Mouse (Mus musculus) forebrain, embryonic 16.5 days (tissue): ENCODE results near the gene Synrg. TPM values are rescaled to one million over a fixed set of nuclear protein-coding genes. Genes with fewer than 3 reads are reported as not detected.

ENCODE experiments used
- ATAC-seq: fragments of 200-750 bp; cut with Nextera tagmentation; 2 replicates; pipeline ENCODE4 v1.8.0; 2017; ENCODE audit warnings: mild to moderate bottlenecking, moderate library complexity
- H3K27ac ChIP-seq: fragments of 300-500 bp; sonication (generic); 2 replicates; pipeline ENCODE4 v1.5.1; 2014; ENCODE audit warnings: low read length, control low read depth
- H3K27me3 ChIP-seq: fragments of 300-500 bp; sonication (generic); replicated peaks from 2 replicates; pipeline ENCODE4 v1.6.1; 2014; ENCODE audit warnings: low read length; ENCODE audit not compliant: control insufficient read depth, insufficient read depth
- H3K36me3 ChIP-seq: fragments of 300-500 bp; sonication (generic); 2 replicates; pipeline ENCODE4 v1.6.1; 2014; ENCODE audit not compliant: control insufficient read depth, insufficient read depth
- H3K4me1 ChIP-seq: fragments of 300-500 bp; sonication (generic); replicated peaks from 2 replicates; pipeline ENCODE4 v1.6.1; 2014; ENCODE audit warnings: low read length; ENCODE audit not compliant: control insufficient read depth, insufficient read depth
- H3K4me2 ChIP-seq: fragments of 300-500 bp; sonication (generic); 2 replicates; pipeline ENCODE4 v1.6.1; 2014; ENCODE audit warnings: mild to moderate bottlenecking, low read length, control low read depth
- H3K4me3 ChIP-seq: fragments of 300-500 bp; sonication (generic); replicated peaks from 2 replicates; pipeline ENCODE4 v1.5.1; 2014; ENCODE audit warnings: mild to moderate bottlenecking, low read length, control low read depth
- H3K9ac ChIP-seq: fragments of 300-500 bp; sonication (generic); replicated peaks from 2 replicates; pipeline ENCODE4 v1.6.1; 2014; ENCODE audit warnings: low read depth, low read length, control low read depth
- H3K9me3 ChIP-seq: fragments of 300-500 bp; sonication (generic); 2 replicates; pipeline ENCODE4 v1.6.1; 2016; ENCODE audit warnings: low read length; ENCODE audit not compliant: control insufficient read depth
- WGBS: fragments of 180-500 bp; shearing (Covaris S2); extraction: QIAGEN DNeasy Blood & Tissue Kit; methylation state at CpG from one replicate; pipeline ENCODE4 v1.1.7; 2014; 5-methylcytosine and 5-hydroxymethylcytosine counted together
- polyA plus RNA-seq: library from polyadenylated mRNA; unstranded; fragments of >200 nt; fragmentation: Nextera tagmentation; extraction: Ambion mirVana; gene quantifications from 2 replicates; pipeline ENCODE4 v1.2.1, GENCODE M21; 2015

Gene Synrg
- polyA plus RNA-seq, 1 experiment from 2014 or later = 34.9 TPM

DNA sequence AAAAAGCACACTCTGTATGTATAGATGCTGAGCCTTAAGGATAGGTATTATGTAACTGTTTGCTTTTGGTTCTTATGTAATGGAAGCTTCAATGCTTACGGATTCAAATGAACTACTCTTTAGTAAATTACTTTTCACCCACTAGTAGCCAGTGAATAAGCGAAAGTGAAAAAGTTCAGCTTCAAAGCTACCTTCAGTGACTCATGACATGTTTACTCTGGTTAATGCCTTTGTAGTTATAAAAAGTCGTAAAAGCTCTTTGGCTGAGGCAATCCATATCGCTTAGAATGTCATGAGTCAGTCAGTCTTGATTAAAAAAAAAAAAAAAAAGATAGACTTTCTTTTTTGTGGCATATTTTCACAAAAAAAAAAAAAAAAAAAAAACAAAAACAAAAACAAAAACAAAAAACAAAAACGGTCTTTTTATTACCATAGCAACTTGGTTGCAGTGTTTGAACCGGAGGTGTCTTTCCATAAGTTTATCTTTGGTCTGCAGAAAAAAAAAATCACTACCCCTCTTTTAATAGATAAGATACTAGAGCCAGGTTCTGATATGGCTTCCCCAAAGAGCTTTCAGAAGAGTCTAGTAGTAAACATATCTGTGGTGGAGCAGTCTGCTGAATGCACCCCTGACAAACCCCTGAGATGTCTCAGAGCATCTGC, 52.0 kb downstream of the Synrg start:
- H3K4me1 ChIP-seq = peaks cover 26% of the 10 kb centered on the region
- H3K36me3 ChIP-seq = peaks cover 7% of the 10 kb centered on the region
- H3K27me3 ChIP-seq = no peaks in the 10 kb centered on the region
- H3K27ac ChIP-seq = no peak overlapping the region
- no peaks in the 10 kb centered on the region for H3K9me3 ChIP-seq
- no peak for ATAC-seq
- H3K4me2 ChIP-seq = no peak overlapping the region
- H3K4me3 ChIP-seq = no peak overlapping the region
- no peak overlapping the region for H3K9ac ChIP-seq
- WGBS = 94% methylated on average over 6 of the region's 6 CpGs

DNA sequence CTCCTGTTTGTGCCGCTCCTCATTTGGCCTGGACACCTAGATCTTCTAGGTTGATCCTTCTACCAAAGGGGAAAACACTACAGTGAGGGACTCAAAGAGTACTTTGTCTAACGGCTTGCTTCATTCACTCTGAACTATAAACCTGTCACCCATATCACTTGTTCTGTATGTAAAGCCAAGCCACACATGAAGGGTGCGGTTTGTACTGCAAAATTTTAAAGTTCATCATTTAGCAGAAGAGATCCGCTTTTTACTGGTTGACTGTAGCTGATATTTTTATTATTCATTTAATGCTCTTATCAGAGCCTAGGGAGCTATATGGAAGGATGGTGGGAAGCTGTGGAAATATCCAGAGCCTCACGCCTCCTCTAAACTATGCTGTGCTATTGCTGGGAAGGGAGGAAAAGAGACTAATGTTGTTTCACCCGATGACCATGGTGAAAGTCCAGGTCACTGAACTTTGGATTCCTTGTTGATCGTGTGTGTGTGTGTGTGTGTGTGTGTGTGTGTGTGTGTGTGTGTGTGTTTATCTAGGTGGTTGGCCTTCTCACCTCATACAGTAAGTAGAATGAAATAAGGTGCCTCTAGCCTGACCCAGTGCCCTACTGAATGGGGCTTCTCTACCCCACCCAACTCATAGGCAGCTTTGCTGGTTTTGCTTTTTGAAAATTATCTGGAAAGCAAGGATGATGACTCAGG, 52.7 kb downstream of the Synrg start:
- WGBS = 93% methylated on average over 7 of the region's 7 CpGs
- Histone ChIP-seq H3K4me3 (no peak overlapping the region), H3K9me3 (no peaks in the 10 kb centered on the region), H3K27ac (no peak overlapping the region), H3K4me2 (no peak overlapping the region), H3K27me3 (no peaks in the 10 kb centered on the region), H3K4me1 (peaks cover 19% of the 10 kb centered on the region), H3K9ac (no peak overlapping the region), H3K36me3 (peaks cover 8% of the 10 kb centered on the region)
- no peak for ATAC-seq

DNA sequence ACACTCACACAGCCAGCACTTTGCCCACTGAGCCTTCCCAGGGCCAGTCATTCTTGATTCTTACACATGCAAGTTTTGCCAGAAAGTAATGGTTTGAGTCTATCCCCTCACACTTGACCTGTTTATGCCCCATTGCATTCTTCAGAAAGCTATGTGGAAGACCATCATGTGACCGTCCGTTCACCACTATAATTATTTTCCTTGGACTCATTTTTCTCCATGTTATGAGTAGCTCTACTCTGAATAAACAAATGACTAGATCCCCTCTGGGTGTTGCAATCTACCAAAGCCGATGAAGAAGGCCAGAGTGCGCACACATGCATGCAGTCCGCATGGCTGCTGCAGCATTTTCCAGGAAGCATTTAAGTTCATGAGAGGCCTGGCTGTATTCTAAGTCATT, 63.0 kb downstream of the Synrg start:
- 94% methylated on average over 5 of the region's 5 CpGs for WGBS
- Histone ChIP-seq H3K9ac (no peak overlapping the region), H3K4me2 (no peak overlapping the region), H3K36me3 (peaks cover 37% of the 10 kb centered on the region), H3K27me3 (no peaks in the 10 kb centered on the region), H3K4me3 (no peak overlapping the region), H3K9me3 (no peaks in the 10 kb centered on the region), H3K27ac (no peak overlapping the region), H3K4me1 (no peaks in the 10 kb centered on the region)
- no peak for ATAC-seq

DNA sequence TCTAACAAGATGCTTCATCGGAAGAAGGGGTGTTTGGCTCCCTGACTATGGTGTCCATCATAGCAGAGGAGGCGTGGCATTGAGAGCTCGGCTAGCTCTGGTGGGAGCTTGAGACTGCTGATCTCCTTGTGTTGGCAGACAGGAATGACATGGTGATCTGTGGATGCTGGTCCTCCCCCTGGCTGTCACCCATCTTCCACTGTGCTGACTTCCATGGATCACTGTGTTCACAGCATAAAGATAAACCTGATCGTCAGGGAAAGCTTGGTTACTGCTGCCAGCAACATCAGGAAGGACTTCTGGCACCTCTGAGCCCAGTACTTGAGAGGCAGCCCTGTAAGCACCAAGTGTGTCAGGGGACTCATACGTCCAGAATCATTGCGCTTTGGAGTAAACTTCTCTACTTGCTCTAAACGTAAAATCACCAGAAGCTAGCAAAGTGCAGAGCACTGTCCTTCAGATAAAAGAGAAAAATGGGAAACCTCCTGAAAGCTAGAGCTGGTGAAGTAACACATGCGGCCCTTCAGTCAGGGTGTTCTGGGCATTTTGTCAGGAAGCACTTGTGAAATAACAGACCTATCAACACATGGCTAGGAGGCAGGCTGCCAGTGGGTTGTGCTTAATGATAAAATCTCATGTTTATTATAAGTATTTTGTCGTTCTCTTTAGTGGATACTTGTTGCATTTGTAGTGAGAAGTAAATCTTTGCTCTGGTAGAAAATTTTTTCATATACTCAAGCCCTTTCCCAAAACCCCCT, 64.2 kb downstream of the Synrg start:
- H3K9me3 ChIP-seq = no peaks in the 10 kb centered on the region
- no peak overlapping the region for H3K9ac ChIP-seq
- ATAC-seq = peak; percentile 43; the same call in 1 of the 2 replicates
- 66% methylated on average over 9 of the region's 9 CpGs for WGBS
- no peaks in the 10 kb centered on the region for H3K27me3 ChIP-seq
- H3K27ac ChIP-seq = peak overlapping the region; percentile 11
- no peaks in the 10 kb centered on the region for H3K4me1 ChIP-seq
- no peak overlapping the region for H3K4me3 ChIP-seq
- H3K36me3 ChIP-seq = peaks cover 33% of the 10 kb centered on the region
- H3K4me2 ChIP-seq = no peak overlapping the region

DNA sequence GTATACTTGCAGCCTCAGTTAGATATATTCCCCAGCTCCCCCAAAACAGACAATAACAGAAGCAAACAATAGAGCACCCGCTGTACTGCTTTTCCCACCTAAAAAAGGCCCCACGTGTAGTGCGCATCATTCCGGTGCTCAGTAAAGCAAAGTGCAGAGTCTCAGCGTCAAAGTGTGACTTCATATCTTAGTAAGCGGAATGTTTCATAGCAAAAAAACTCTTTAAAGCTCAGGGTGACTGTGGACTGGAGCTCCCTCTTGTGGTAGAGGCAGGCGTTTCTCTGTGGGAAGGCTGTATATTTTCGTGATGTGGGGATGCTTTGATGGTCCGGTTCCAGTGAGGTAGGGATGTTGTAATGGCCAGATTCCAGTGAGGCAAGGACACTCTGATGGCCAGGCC, 67.7 kb downstream of the Synrg start:
- Histone ChIP-seq H3K27ac (no peak overlapping the region), H3K9ac (no peak overlapping the region), H3K27me3 (no peaks in the 10 kb centered on the region), H3K9me3 (no peaks in the 10 kb centered on the region), H3K4me1 (no peaks in the 10 kb centered on the region), H3K36me3 (peaks cover 10% of the 10 kb centered on the region), H3K4me3 (no peak overlapping the region), H3K4me2 (no peak overlapping the region)
- 55% methylated on average over 9 of the region's 9 CpGs for WGBS
- no peak for ATAC-seq

DNA sequence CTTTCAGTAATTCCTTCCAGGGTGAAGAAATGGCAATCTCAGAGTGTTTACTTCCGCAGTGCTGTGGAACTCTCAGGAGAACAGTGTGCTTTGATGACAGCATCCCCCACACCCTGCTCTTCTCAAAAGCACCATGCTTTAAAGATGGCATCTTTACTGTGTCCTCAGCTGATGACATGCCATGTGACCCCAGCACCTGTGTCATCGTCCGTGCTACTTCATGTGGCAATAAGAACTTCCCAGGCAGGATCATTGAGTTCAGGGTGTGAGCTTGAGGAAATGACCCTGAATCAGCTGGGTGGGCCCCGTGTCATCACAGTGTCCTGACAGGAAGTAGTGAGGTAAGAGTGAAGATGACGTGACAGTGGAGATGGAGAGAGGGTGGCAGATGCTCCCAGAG, 68.3 kb downstream of the Synrg start:
- no peaks in the 10 kb centered on the region for H3K9me3 ChIP-seq
- no peak overlapping the region for H3K9ac ChIP-seq
- peaks cover 15% of the 10 kb centered on the region for H3K36me3 ChIP-seq
- 96% methylated on average over 5 of the region's 5 CpGs for WGBS
- ATAC-seq = no peak
- H3K4me3 ChIP-seq = no peak overlapping the region
- H3K4me2 ChIP-seq = no peak overlapping the region
- no peak overlapping the region for H3K27ac ChIP-seq
- H3K27me3 ChIP-seq = no peaks in the 10 kb centered on the region
- no peaks in the 10 kb centered on the region for H3K4me1 ChIP-seq

DNA sequence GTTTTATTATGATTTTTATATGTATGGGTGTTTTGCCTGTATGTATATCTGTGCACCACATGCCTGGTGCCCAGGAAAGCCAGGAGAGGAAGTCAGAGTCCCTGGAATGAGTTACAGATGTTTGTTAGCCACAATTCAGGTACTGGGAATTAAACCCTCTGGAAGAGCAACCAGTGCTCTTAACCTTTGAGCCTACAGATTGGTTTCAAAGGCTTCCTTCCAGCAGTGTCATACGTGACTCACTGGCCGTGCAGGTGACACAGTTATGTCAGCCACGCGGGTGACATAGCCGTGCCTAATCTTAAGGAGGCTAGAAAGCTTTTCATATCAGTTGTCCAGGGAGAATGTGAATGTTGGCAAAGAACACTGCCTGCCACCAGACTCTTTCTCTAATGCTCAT, 69.4 kb downstream of the Synrg start:
- Histone ChIP-seq H3K4me3 (no peak overlapping the region), H3K27ac (no peak overlapping the region), H3K4me2 (no peak overlapping the region), H3K9me3 (no peaks in the 10 kb centered on the region), H3K27me3 (no peaks in the 10 kb centered on the region), H3K9ac (no peak overlapping the region), H3K36me3 (peaks cover 15% of the 10 kb centered on the region), H3K4me1 (no peaks in the 10 kb centered on the region)
- no peak for ATAC-seq
- WGBS = 89% methylated on average over 5 of the region's 5 CpGs

DNA sequence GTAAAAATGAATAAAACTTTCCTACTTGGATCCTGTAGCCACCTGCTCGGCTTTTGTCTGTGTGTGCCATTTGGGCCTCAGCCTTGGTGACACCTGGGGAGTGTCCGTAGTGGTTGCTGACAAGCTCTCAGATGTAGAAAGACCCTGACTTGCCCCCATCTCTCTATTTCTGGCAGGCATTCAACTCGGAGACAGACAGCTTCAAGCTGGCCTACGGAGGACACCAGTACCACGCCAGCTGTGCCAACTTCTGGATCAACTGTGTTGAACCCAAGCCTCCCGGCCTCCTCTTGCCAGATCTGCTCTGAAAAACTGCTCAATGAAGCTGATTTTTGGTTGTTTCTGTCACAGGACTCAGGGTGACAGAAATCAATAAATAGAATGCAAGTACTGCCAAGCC, 76.4 kb downstream of the Synrg start:
- peaks cover 12% of the 10 kb centered on the region for H3K36me3 ChIP-seq
- 55% methylated on average over 6 of the region's 6 CpGs for WGBS
- H3K4me2 ChIP-seq = no peak overlapping the region
- H3K9ac ChIP-seq = no peak overlapping the region
- no peaks in the 10 kb centered on the region for H3K9me3 ChIP-seq
- H3K27me3 ChIP-seq = no peaks in the 10 kb centered on the region
- H3K27ac ChIP-seq = no peak overlapping the region
- H3K4me3 ChIP-seq = no peak overlapping the region
- ATAC-seq = no peak
- peaks cover 24% of the 10 kb centered on the region for H3K4me1 ChIP-seq
